Mouse (Mus musculus) cerebellum, adult 2 months (tissue): ENCODE results near the gene Ndrg2.

Experiments
- CTCF ChIP-seq: fragments of 200-500 bp; IDR thresholded peaks from 2 replicates; pipeline ENCODE4 v1.5.1; 2011; ENCODE audit warnings: low read depth, mild to moderate bottlenecking, control low read depth, low read length, moderate library complexity, borderline replicate concordance; ENCODE audit not compliant: insufficient read depth
- POLR2A ChIP-seq: fragments of 200-500 bp; IDR thresholded peaks from 2 replicates; pipeline ENCODE4 v1.6.1; 2011; ENCODE audit warnings: low read length, control low read depth, borderline replicate concordance; ENCODE audit not compliant: insufficient read depth

- TF ChIP-seq POLR2A, result no peak
- TF ChIP-seq CTCF, result no peak
Observed at GRCm38 (mm10) chr14:51923492-51923891, 9.5 kb upstream of the Ndrg2 start.
